ENCODE assay signal across 11 mouse cellular contexts in genomic region chr3:94311376-94311775, GRCm38 (mm10). TPM values are rescaled to one million over a fixed set of nuclear protein-coding genes. Genes with fewer than 3 reads are reported as not detected.
A peak's percentile ranks its signal among the peaks of the same experiment; 100 is the strongest.
DNase-seq lines count a peak whose midpoint lies in the region; ATAC-seq and TF ChIP-seq lines count a peak whose summit lies in the region.
"Had no signal": no experiment of that assay in that cellular context is flagged by ENCODE, and none has a peak within 500 bp of the region (broad histone marks: within the 10 kb centered on the region; RNA-seq: fewer than 3 reads in every experiment).

No protein-coding gene starts in this region.

- no peaks in the 10 kb centered on the region for H3K27me3 ChIP-seq in forebrain, embryonic 14.5 days (replicated peaks; ENCODE audit: control insufficient read depth, insufficient read depth, low read length)
- H3K27me3 ChIP-seq in forebrain, embryonic 10.5 days (ENCODE audit: poor library complexity, severe bottlenecking), result no peaks in the 10 kb centered on the region
- H3K27me3 ChIP-seq in lung, embryonic 15.5 days, result no peaks in the 10 kb centered on the region
- H3K27me3 ChIP-seq in kidney, postnatal 0 days (ENCODE audit: insufficient read depth, low read length), result no peaks in the 10 kb centered on the region
- H3K27me3 ChIP-seq in small intestine, adult 2 months (ENCODE audit: control insufficient read depth, insufficient read depth, low read length), result no peaks in the 10 kb centered on the region

- peaks cover 4% of the 10 kb centered on the region; the same call in 1 of the 2 replicates for H3K4me1 ChIP-seq in forebrain, embryonic 14.5 days (ENCODE audit: control insufficient read depth, insufficient read depth, low read length)
- H3K4me1 ChIP-seq in forebrain, embryonic 10.5 days, result peaks cover 18% of the 10 kb centered on the region
- H3K4me1 ChIP-seq in lung, embryonic 15.5 days, result peaks cover 6% of the 10 kb centered on the region; the same call in 1 of the 2 replicates
- H3K4me1 ChIP-seq in kidney, postnatal 0 days (replicated peaks; ENCODE audit: insufficient read depth, low read length), result 0 out of 2 replicates have a peak, but pooled peaks cover 4% of the 10 kb centered on the region
- H3K4me1 ChIP-seq in small intestine, adult 2 months (ENCODE audit: control insufficient read depth, insufficient read depth, insufficient read length, low read length), result no peaks in the 10 kb centered on the region

- ATAC-seq in forebrain, embryonic 14.5 days, result no peak
- ATAC-seq in lung, embryonic 15.5 days (ENCODE audit: borderline replicate concordance, extremely low read depth, low FRiP score, low TSS enrichment), result no peak
- no peak for ATAC-seq in kidney, postnatal 0 days (replicated peaks; ENCODE audit: low FRiP score, low read depth)
- no peak for ATAC-seq in CD4-positive, CD25-positive, alpha-beta regulatory T cell, adult 4 months

- H3K9me3 ChIP-seq in forebrain, embryonic 14.5 days (replicated peaks; ENCODE audit: control insufficient read depth, low read length), result no peaks in the 10 kb centered on the region
- no peaks in the 10 kb centered on the region for H3K9me3 ChIP-seq in forebrain, embryonic 10.5 days
- H3K9me3 ChIP-seq in lung, embryonic 15.5 days, result no peaks in the 10 kb centered on the region
- H3K9me3 ChIP-seq in kidney, postnatal 0 days (replicated peaks; ENCODE audit: low read length), result no peaks in the 10 kb centered on the region

- TF ChIP-seq POLR2A in small intestine, adult 2 months (IDR thresholded peaks at IDR 0.05; ENCODE audit: low read depth, low read length), result no peak

- WGBS in forebrain, embryonic 14.5 days, result 86% methylated on average over 4 of the region's 4 CpGs
- 93% methylated on average over 4 of the region's 4 CpGs for WGBS in forebrain, embryonic 10.5 days
- 80% methylated on average over 4 of the region's 4 CpGs for WGBS in lung, embryonic 15.5 days
- 70% methylated on average over 4 of the region's 4 CpGs for WGBS in kidney, postnatal 0 days
- 39% methylated on average over 4 of the region's 4 CpGs for WGBS in small intestine, adult 2 months

- H3K27ac ChIP-seq in forebrain, embryonic 14.5 days (ENCODE audit: low read depth, low read length), result no peak overlapping the region
- H3K27ac ChIP-seq in forebrain, embryonic 10.5 days, result no peak overlapping the region
- no peak overlapping the region for H3K27ac ChIP-seq in lung, embryonic 15.5 days
- H3K27ac ChIP-seq in kidney, postnatal 0 days, result no peak overlapping the region
- peak overlapping the region; percentile 65 for H3K27ac ChIP-seq in small intestine, adult 2 months (ENCODE audit: insufficient read depth, low read depth, low read length)

- H3K36me3 ChIP-seq in forebrain, embryonic 14.5 days (ENCODE audit: control insufficient read depth, insufficient read depth, low read length), result no peaks in the 10 kb centered on the region
- H3K36me3 ChIP-seq in forebrain, embryonic 10.5 days (replicated peaks), result no peaks in the 10 kb centered on the region
- no peaks in the 10 kb centered on the region for H3K36me3 ChIP-seq in lung, embryonic 15.5 days
- no peaks in the 10 kb centered on the region for H3K36me3 ChIP-seq in kidney, postnatal 0 days (ENCODE audit: insufficient read depth, low read length)
- H3K36me3 ChIP-seq in small intestine, adult 2 months (ENCODE audit: control insufficient read depth, insufficient read depth, low read length), result no peaks in the 10 kb centered on the region

- TF ChIP-seq CTCF in kidney, postnatal 0 days (IDR thresholded peaks at IDR 0.05; ENCODE audit: low read depth), result no peak
- TF ChIP-seq CTCF in small intestine, adult 2 months (IDR thresholded peaks at IDR 0.05; ENCODE audit: extremely low read depth, insufficient read length, insufficient replicate concordance, low read depth, low read length), result no peak

- DNase-seq in forebrain, embryonic 14.5 days (ENCODE audit: low spot score), result peak; percentile 4
- DNase-seq in forebrain, embryonic 10.5 days (ENCODE audit: extremely low spot score, low spot score), result no peak
- no peak for DNase-seq in lung, postnatal 36 days
- DNase-seq in kidney, postnatal 0 days (ENCODE audit: low spot score), result no peak
- DNase-seq in retina, embryonic 14.5 days (ENCODE audit: low spot score), result no peak
- DNase-seq: heart, adult 18-20 months; lung, adult 18-20 months; thymus, adult 18-20 months had no signal

- no peak overlapping the region for H3K4me2 ChIP-seq in forebrain, embryonic 14.5 days (ENCODE audit: low read length)
- H3K4me2 ChIP-seq in lung, embryonic 15.5 days, result peak overlapping the region; percentile 64
- peak overlapping the region; percentile 53; the same call in 1 of the 2 replicates for H3K4me2 ChIP-seq in kidney, postnatal 0 days (ENCODE audit: low read length)

- no peak overlapping the region for H3K9ac ChIP-seq in forebrain, embryonic 14.5 days (ENCODE audit: low read length)
- no peak overlapping the region for H3K9ac ChIP-seq in lung, embryonic 15.5 days
- no peak overlapping the region for H3K9ac ChIP-seq in kidney, postnatal 0 days (ENCODE audit: low read depth, low read length)

- H3K4me3 ChIP-seq in forebrain, embryonic 14.5 days (ENCODE audit: low read depth, low read length), result no peak overlapping the region
- no peak overlapping the region for H3K4me3 ChIP-seq in forebrain, embryonic 10.5 days
- H3K4me3 ChIP-seq in lung, embryonic 15.5 days, result no peak overlapping the region
- no peak overlapping the region for H3K4me3 ChIP-seq in kidney, postnatal 0 days (replicated peaks; ENCODE audit: low read depth, low read length)
- no peak overlapping the region for H3K4me3 ChIP-seq in small intestine, adult 2 months (ENCODE audit: low read depth, low read length)

RNA-seq across cellular contexts. Expression of gene Them4, which starts 1.5 kb away (rescaled TPM):
- polyA plus RNA-seq in forebrain, embryonic 14.5 days (2014; fragmentation: Nextera tagmentation; extraction: Ambion mirVana), result 38.6 and 38.8 TPM in 2 replicates
- polyA plus RNA-seq in forebrain, embryonic 10.5 days (2016; fragmentation: Nextera tagmentation; extraction: Ambion mirVana), result 6.7 and 8.1 TPM in 2 replicates
- 10.3 and 10.6 TPM in 2 replicates for polyA plus RNA-seq in lung, embryonic 15.5 days (2015; fragmentation: Nextera tagmentation; extraction: Ambion mirVana)
- polyA plus RNA-seq in kidney, postnatal 0 days (2015; fragmentation: Nextera tagmentation; extraction: Ambion mirVana), result 20.2 and 21.5 TPM in 2 replicates
- polyA plus RNA-seq in small intestine, adult 2 months (2012; rRNA removed), result 0.47 and 1.0 TPM in 2 replicates
- polyA plus RNA-seq in CD4-positive, CD25-positive, alpha-beta regulatory T cell, adult 4 months (2017; shearing (Covaris generic)), result 10 to 100 TPM in 1 of 2 experiments, 1 to 10 TPM in 1; 9.9 to 11.9 TPM

RNA-seq across cellular contexts. Expression of gene Them5, which starts 30.5 kb away (rescaled TPM):
- polyA plus RNA-seq in forebrain, embryonic 14.5 days (2014; fragmentation: Nextera tagmentation; extraction: Ambion mirVana), result 0.80 and 0.86 TPM in 2 replicates
- polyA plus RNA-seq in forebrain, embryonic 10.5 days (2016; fragmentation: Nextera tagmentation; extraction: Ambion mirVana), result not detected in 2 replicates
- 0.25 and 0.35 TPM in 2 replicates for polyA plus RNA-seq in lung, embryonic 15.5 days (2015; fragmentation: Nextera tagmentation; extraction: Ambion mirVana)
- polyA plus RNA-seq in kidney, postnatal 0 days (2015; fragmentation: Nextera tagmentation; extraction: Ambion mirVana), result 0.09 TPM in 1 of 2 replicates, not detected in the other
- not detected in 2 replicates for polyA plus RNA-seq in small intestine, adult 2 months (2012; rRNA removed)
- not detected for polyA plus RNA-seq in CD4-positive, CD25-positive, alpha-beta regulatory T cell, adult 4 months (2017; shearing (Covaris generic))

RNA-seq across cellular contexts. Expression of gene Gm4778, which starts 47.5 kb away (rescaled TPM):
- polyA plus RNA-seq in forebrain, embryonic 14.5 days (2014; fragmentation: Nextera tagmentation; extraction: Ambion mirVana), result not detected in 2 replicates
- polyA plus RNA-seq in forebrain, embryonic 10.5 days (2016; fragmentation: Nextera tagmentation; extraction: Ambion mirVana), result not detected in 2 replicates
- polyA plus RNA-seq in lung, embryonic 15.5 days (2015; fragmentation: Nextera tagmentation; extraction: Ambion mirVana), result not detected in 2 replicates
- polyA plus RNA-seq in kidney, postnatal 0 days (2015; fragmentation: Nextera tagmentation; extraction: Ambion mirVana), result not detected in 2 replicates
- polyA plus RNA-seq in small intestine, adult 2 months (2012; rRNA removed), result not detected in 2 replicates
- not detected for polyA plus RNA-seq in CD4-positive, CD25-positive, alpha-beta regulatory T cell, adult 4 months (2017; shearing (Covaris generic))

RNA-seq across cellular contexts. Expression of gene C2cd4d, which starts 50.9 kb away (rescaled TPM):
- 1.5 TPM in 2 replicates for polyA plus RNA-seq in forebrain, embryonic 14.5 days (2014; fragmentation: Nextera tagmentation; extraction: Ambion mirVana)
- 0.11 and 0.40 TPM in 2 replicates for polyA plus RNA-seq in forebrain, embryonic 10.5 days (2016; fragmentation: Nextera tagmentation; extraction: Ambion mirVana)
- 0.45 and 1.1 TPM in 2 replicates for polyA plus RNA-seq in lung, embryonic 15.5 days (2015; fragmentation: Nextera tagmentation; extraction: Ambion mirVana)
- 0.50 and 0.75 TPM in 2 replicates for polyA plus RNA-seq in kidney, postnatal 0 days (2015; fragmentation: Nextera tagmentation; extraction: Ambion mirVana)
- polyA plus RNA-seq in small intestine, adult 2 months (2012; rRNA removed), result 1.4 and 3.7 TPM in 2 replicates
- polyA plus RNA-seq in CD4-positive, CD25-positive, alpha-beta regulatory T cell, adult 4 months (2017; shearing (Covaris generic)), result not detected
